Mouse (Mus musculus) embryonic stem cell, embryonic (primary cell): ENCODE measurements around the gene Raly.

Experiments used
- CTCF ChIA-PET, 4 experiments: fragments of 300-600 bp in 2 of 4; fragments of 350-600 bp in 2 of 4; sonication (Branson Sonifier 250); formaldehyde crosslinking; loops; one replicate each; lab custom pipeline; 2022; ENCODE audit warnings: inconsistent platforms in 2 of 4; lab: Charles Lee
- POLR2A ChIA-PET, 4 experiments: fragments of 300-600 bp in 2 of 4; fragments of 350-600 bp in 2 of 4; sonication (Branson Sonifier 250); formaldehyde crosslinking; loops; one replicate each; lab custom pipeline; 2022; ENCODE audit warnings: antibody characterized with exemption in 4 of 4, inconsistent platforms in 1 of 4; lab: Charles Lee

The Raly gene

DNA sequence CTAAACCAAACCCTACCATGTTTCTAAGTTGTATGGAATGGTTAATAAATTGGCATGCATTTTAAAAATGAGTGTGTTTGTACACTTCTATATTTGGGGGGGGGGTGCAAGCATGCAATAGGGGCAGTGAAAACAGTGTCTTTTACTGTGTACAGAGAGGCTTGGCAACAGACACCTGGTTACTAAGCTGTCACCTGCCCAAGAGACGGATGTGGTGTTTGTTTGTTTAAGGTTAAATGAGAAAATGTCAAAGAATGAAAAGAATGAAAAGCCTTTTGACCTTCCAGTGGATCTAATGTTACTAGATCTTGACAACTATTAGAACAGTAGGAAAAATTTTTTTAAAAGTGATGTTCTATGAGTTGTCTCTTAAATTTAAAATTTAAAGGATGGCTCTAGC lies 16.8 kb downstream of the Raly start:
- ChIA-PET CTCF (no interaction called here), POLR2A (interaction anchor here in 2 of 4 experiments (0.8 to 7.0 kb wide), 7 partner anchors 8 to 17 kb away, joined by 3 to 42 read pairs (median 4); partner anchors contain the start of gene Raly (in 1 of the 2))

GRCm38 (mm10) chr2:154809107-154809762 lies 18.3 kb downstream of the Raly start:
- ChIA-PET CTCF (interaction anchor here in 1 of 4 experiments (0.5 kb wide), 1 partner anchor 105 kb away, joined by 5 read pairs; no protein-coding TSS in a partner anchor), POLR2A (interaction anchor here in 3 of 4 experiments (0.6 to 7.0 kb wide), 5 partner anchors 10 to 19 kb away, joined by 3 to 42 read pairs (median 4); partner anchors contain the start of genes Raly (in 2 of the 3) and a (in 1 of the 3))

DNA sequence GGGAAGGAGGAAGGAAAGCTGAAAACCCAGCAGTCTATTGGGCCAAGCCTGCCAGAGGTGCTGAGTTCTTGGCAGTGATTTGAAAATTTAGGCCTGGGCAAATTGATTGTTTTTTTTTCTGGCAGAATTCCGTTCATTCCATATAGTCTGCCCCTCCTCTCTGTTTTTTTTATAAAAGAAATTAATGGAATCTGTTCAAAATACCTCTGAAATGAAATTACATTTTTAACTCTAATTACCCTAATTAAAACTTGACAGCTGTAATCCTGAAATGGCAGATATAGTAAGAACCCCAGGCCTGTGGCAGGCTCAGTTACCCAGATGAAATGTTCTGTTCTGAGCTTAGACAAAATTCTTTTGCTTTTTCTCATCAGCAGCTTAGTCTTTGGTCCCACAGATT lies 19.9 kb downstream of the Raly start:
- ChIA-PET CTCF (no interaction called here), POLR2A (interaction anchor here in 3 of 4 experiments (0.8 to 7.0 kb wide), 8 partner anchors 11 to 82 kb away, joined by 3 to 42 read pairs (median 16); partner anchors contain the start of genes Raly (in 2 of the 3), Eif2s2 (in 1 of the 3) and a (in 1 of the 3))

DNA sequence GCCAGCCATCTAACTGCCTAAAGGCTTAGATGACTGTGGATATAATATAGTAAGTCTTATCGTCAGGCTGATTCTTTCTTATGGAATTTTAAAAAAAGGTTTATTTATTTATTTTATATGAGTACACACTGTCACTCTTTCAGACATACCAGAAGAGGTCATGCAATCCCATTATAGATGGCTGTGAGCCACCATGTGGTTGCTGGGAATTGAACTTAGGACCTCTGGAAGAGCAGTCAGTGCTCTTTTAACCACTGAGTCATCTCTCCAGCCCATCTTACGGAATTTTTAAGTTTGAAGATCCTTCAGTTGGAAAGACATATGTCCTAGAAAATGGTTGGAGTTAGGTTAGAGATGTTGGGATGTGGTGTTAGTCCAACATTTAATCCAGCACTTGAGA lies 22.5 kb downstream of the Raly start:
- ChIA-PET CTCF (no interaction called here), POLR2A (interaction anchor here in 2 of 4 experiments (1.1 to 7.0 kb wide), 6 partner anchors 9 to 181 kb away, joined by 3 to 42 read pairs (median 22); partner anchors contain the start of genes Raly (in 1 of the 2) and a (in 1 of the 2))

- CTCF ChIA-PET, result interaction anchor here in 3 of 4 experiments (0.5 to 1.3 kb wide), 3 partner anchors 12 to 99 kb away, joined by 3 to 6 read pairs (median 4); no protein-coding TSS in a partner anchor
- POLR2A ChIA-PET, result interaction anchor here in 3 of 4 experiments (0.7 to 3.4 kb wide), 22 partner anchors 9 to 168 kb away, joined by 3 to 33 read pairs (median 4); partner anchors contain the start of genes Raly (in 3 of the 3) and a (in 2 of the 3)
Observed at GRCm38 (mm10) chr2:154817089-154817488, 26.2 kb downstream of the Raly start.

GRCm38 (mm10) chr2:154817788-154818187 lies 26.9 kb downstream of the Raly start:
- CTCF ChIA-PET, result interaction anchor here (0.5 to 1.3 kb wide), 13 partner anchors 12 to 1277 kb away, joined by 3 to 10 read pairs (median 5); partner anchors contain the start of gene Raly (in 1 of the 4)
- POLR2A ChIA-PET, result interaction anchor here in 3 of 4 experiments (0.6 to 3.4 kb wide), 16 partner anchors 9 to 428 kb away, joined by 3 to 33 read pairs (median 4); partner anchors contain the start of genes Raly (in 3 of the 3) and a (in 2 of the 3)

DNA sequence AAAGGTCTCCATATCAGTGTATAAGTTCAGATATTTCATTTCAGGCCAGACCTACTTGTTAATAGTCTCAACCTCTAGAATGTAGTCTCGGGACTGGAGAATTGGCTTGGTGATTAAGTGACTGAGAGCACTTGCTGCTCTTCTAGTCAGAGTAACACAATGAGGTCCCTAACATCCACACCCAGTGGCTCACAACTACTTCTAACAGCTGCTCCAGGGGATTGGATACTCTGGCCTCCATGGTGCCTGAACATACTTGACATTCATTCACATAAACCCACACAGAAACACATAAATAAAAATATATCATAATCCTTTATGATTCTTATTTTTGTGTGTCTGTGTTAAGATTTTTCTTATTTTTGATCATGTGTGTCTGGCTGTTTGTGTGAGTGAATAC lies 27.7 kb downstream of the Raly start:
- ChIA-PET CTCF (interaction anchor here in 3 of 4 experiments (0.6 to 1.3 kb wide), 4 partner anchors 15 to 1180 kb away, joined by 3 to 5 read pairs (median 3); no protein-coding TSS in a partner anchor), POLR2A (interaction anchor here in 2 of 4 experiments (1.1 to 3.4 kb wide), 4 partner anchors 10 to 25 kb away, joined by 4 to 33 read pairs (median 13); partner anchors contain the start of genes Raly (in 1 of the 2) and a (in 1 of the 2))

DNA sequence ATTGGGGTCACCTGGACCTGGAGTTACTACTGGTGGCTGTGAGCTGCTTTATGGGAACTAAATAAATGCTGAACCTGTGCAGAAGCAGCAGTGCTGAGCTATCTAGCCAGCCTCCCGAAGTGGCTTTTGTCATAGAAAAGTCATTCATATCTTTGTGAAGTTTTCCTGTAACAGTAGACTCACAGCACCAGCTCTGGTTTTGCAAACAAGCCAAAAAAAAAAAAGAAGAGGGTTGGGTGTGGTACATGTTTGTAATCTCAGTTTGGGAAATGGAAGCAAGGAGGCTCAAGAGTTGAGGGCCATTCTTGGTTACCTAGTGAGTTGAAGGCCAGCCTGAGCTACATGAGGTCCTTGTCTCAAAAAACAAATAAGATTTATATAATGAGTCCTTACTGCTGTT lies 29.4 kb downstream of the Raly start:
- CTCF ChIA-PET, result interaction anchor here in 2 of 4 experiments (0.6 to 1.0 kb wide), 2 partner anchors 107 kb away, joined by 3 to 4 read pairs; no protein-coding TSS in a partner anchor
- POLR2A ChIA-PET, result interaction anchor here in 3 of 4 experiments (0.7 to 4.8 kb wide), 6 partner anchors 8 to 456 kb away, joined by 3 to 20 read pairs (median 3); partner anchors contain the start of genes Map1lc3a (in 1 of the 3), Raly (in 1 of the 3) and a (in 1 of the 3)

DNA sequence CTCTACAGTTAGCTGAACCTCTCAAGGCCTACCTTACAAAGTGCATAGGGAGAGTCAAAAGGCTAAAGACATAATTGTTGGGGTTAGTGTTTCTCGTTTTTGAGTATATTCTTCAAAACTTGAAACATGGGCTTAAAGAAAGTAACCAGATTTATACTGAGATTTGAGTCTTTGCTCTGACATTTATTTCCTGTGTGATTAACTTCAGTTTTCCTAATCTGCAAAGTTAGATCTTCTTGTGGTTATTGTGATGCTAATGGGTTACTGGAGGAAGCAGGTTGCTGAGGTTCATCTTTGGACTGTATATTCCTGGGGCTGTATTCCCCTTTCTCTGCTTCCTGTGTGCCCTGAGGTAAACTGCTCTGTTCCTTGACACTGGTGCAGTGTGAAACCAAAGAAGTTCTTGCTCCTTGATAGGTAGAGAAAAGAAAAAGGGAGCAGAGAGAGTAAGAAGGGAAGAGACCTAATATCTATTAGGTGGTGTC lies 35.2 kb downstream of the Raly start:
- ChIA-PET POLR2A (interaction anchor here in 2 of 4 experiments (0.7 to 2.2 kb wide), 6 partner anchors 8 to 212 kb away, joined by 3 to 6 read pairs (median 3); no protein-coding TSS in a partner anchor), CTCF (no interaction called here)

- POLR2A ChIA-PET, result interaction anchor here in 2 of 4 experiments (0.8 to 6.2 kb wide), 4 partner anchors 8 to 14 kb away, joined by 3 to 31 read pairs (median 3); no protein-coding TSS in a partner anchor
- CTCF ChIA-PET, result no interaction called here
Observed at GRCm38 (mm10) chr2:154827521-154827920, 36.6 kb downstream of the Raly start.

DNA sequence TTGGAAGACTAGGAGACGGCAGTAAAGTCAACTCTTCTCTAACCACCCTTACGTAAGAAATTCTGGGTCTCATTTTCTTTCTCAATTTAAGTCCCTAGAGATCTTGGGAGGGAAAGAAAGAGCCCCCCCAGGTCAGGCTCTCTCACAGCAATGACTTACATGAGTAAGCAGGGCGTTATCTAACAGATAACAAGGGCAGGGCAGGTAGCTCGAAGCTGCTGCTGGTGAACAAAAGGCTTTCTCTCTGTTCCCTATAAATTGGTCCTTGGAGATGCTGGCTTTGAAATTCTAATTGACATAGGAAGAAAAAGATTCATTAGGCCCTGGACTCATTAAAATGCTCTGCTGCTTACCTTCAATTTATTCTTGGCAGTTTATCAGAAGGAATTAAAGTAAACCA lies 41.6 kb downstream of the Raly start:
- ChIA-PET CTCF (interaction anchor here in 2 of 4 experiments (0.5 to 0.6 kb wide), 2 partner anchors 13 to 130 kb away, joined by 3 to 5 read pairs; no protein-coding TSS in a partner anchor), POLR2A (interaction anchor here in 2 of 4 experiments (0.8 to 6.2 kb wide), 9 partner anchors 9 to 60 kb away, joined by 3 to 31 read pairs (median 4); partner anchors contain the start of genes Raly (in 2 of the 2), Eif2s2 (in 1 of the 2) and a (in 1 of the 2))

GRCm38 (mm10) chr2:154834149-154834865 lies 43.4 kb downstream of the Raly start:
- ChIA-PET POLR2A (interaction anchor here in 2 of 4 experiments (1.0 to 2.6 kb wide), 6 partner anchors 8 to 129 kb away, joined by 3 to 14 read pairs (median 3); no protein-coding TSS in a partner anchor), CTCF (no interaction called here)

DNA sequence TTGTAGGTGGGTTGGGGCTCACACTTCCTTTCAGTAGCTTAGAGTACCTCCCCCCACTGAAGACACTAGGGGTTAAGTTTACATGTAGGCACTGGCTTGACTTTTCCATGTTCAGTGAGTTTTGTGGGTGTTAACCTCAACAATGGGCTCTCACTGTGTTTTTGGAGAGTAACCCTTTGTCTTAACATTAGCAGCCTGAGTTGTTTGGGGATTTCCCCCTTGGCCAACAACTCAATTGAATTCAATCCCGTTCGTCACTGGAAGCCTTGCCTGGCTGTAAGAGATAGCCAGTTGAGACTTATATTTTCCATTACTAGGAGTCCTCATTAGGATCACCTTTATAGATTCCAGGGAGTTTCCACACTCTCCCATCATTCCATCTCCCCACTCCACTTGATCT lies 45.6 kb downstream of the Raly start:
- CTCF ChIA-PET, result interaction anchor here in 2 of 4 experiments (0.5 to 0.6 kb wide), 2 partner anchors 154 to 158 kb away, joined by 3 read pairs; no protein-coding TSS in a partner anchor
- POLR2A ChIA-PET, result interaction anchor here in 2 of 4 experiments (1.0 to 4.3 kb wide), 9 partner anchors 10 to 46 kb away, joined by 3 to 30 read pairs (median 3); partner anchors contain the start of gene Raly (in 1 of the 2)

DNA sequence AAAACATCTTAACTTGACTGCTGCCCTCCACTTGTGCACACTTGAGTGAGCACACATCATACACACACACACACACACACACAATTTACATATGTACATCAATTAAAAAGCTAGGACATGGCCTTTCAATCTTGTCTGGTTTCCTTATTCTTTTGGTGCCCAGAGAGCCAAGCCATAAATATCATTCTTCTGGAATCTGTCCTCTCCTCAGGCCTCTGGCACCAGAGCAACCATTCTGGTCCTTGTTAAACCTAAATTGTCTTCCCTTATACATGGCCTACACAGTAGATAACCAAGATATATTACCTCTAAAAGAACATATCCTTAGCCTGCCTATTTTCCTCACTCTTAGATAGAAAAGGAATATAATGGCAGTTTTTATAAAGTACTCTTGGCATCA lies 57.2 kb downstream of the Raly start:
- ChIA-PET POLR2A (interaction anchor here in 2 of 4 experiments (0.7 to 4.2 kb wide), 9 partner anchors 11 to 148 kb away, joined by 3 to 30 read pairs (median 3); partner anchors contain the start of genes Eif2s2 (in 1 of the 2) and Raly (in 1 of the 2)), CTCF (interaction anchor here in 3 of 4 experiments (0.6 kb wide), 3 partner anchors 16 to 295 kb away, joined by 3 to 4 read pairs (median 3); no protein-coding TSS in a partner anchor)

- CTCF ChIA-PET, result interaction anchor here (0.6 to 1.6 kb wide), 8 partner anchors 8 to 1196 kb away, joined by 3 to 5 read pairs (median 4); no protein-coding TSS in a partner anchor
- POLR2A ChIA-PET, result interaction anchor here in 3 of 4 experiments (0.5 to 2.3 kb wide), 10 partner anchors 8 to 278 kb away, joined by 3 to 7 read pairs (median 3); partner anchors contain the start of genes Eif2s2 (in 1 of the 3) and Itch (in 1 of the 3)
Observed at GRCm38 (mm10) chr2:154855383-154855782, 64.5 kb downstream of the Raly start.

GRCm38 (mm10) chr2:154863672-154864071 lies 72.8 kb downstream of the Raly start:
- ChIA-PET CTCF (interaction anchor here in 3 of 4 experiments (0.6 to 0.9 kb wide), 3 partner anchors 8 to 15 kb away, joined by 3 to 4 read pairs (median 3); no protein-coding TSS in a partner anchor), POLR2A (interaction anchor here (0.6 to 4.3 kb wide), 14 partner anchors 9 to 307 kb away, joined by 3 to 24 read pairs (median 4); partner anchors contain the start of genes Eif2s2 (in 3 of the 4), Raly (in 2 of the 4) and a (in 2 of the 4))
